Mouse (Mus musculus): ENCODE data around the gene Tnfaip8l2.

The Tnfaip8l2 gene

DNA sequence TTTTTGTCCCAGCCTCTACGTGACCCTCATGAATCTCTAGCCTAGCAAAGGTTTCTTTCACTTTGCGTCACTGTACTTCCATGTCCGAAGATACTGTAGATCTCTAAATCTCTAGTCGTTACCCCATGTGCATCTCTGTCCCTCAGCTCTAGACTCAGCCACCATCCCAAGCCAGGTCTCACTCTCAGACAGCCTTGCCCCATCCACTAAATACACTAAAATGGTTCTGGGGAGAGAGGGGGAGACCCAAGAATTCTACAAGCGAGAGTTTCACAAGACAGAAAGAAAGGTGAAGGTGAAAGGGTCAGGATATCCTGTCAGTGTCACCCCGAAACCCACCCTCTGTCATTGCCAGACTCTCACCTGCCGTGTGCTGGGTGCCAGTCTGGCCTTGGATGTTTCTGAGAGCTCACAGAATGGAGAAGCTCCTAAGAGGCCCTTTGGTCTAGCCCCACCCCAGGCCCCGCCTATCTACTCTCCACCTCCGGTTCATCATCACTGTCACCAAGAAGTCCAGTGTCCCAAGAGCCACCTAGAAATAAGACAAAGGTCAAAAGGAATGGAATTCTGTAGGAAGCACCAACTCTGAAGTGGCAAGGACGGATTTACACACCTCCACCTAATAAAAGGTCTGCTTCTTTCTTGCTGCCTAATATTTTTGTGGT, at the start of gene Tnfaip8l2:
TSS of gene Tnfaip8l2 (minus strand) at position 409 of the 665 bp plus-strand sequence.
- peak; percentile 50 to 58 for DNase-seq (ENCODE audit: low spot score in 2 of 2)

DNA sequence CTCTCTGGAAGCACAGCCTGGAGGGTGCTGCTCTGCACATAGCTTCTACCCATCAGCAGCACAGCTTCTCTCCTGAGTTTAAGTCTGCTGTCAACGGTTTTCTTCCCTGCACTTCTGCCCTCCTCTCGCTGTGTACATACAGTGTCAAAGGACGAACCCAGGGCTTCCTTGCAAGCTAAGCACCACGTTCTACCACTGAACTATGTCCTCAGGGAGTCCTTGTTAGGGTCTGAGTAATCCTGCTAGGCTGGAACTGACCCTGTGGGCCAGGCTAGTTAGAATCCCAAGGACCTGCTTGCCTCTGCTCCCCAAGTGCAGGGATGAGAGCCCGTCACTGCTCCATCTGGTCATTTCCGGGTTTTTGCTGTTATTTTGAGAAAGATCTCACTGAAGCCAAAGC, 44.7 kb upstream of the Tnfaip8l2 start:
- DNase-seq (ENCODE audit: low spot score in 2 of 2): no peak

DNA sequence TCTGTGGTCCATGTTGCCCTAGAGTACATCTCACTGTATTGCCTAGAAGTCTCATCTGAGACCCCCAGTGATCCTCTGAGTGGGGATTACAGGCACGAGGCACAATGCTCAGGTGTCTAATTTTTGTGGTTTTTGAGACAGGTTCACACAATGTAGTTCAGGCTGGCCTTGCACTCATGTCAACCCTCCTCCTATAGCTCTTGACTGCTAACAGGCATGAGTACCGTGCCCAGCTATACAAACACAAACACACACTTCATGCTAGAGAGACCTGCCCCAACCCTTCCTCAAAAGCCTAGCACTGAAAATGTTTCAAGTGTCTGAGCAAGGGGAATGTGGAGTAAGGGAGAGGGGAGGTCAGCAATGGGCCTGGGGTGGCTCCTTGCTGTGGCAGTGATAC, 43.9 kb upstream of the Tnfaip8l2 start:
- DNase-seq (ENCODE audit: low spot score in 2 of 2): no peak

DNA sequence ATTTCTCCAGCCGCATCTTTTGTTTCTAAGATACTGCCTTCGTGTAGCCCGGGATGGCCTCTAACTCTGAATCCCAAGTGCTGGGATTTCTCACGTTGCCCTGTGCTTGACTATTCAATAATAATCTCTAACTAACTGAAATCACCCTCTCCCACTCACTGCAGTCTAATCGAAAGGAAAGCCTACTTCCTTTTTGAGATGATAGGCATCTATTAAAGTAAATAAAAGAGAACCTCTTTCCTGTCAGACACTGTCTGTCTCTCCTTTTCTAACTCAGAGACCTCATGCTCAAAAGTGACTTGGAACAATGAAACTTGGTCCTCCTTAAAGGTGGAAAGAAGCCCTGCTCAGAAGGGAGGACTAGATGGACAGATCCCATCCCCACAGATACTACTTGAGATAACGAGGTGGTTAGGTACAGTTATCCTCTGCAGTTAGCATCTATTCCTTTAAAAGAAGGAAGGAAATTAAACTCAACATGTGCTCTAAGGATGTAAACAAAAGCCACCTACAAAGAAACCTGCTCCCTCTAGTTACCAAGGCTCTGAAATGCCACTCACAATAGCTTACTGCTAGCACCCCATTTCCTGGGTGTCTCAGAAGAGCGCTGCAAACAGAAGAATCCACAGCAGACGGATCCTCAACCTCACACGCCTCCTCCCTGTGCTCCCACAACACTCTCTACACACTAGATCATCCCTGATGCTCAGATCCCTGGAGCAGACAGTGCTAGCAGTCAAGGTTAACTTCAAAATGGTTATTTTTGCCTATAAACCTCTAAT, 42.8 kb upstream of the Tnfaip8l2 start:
- DNase-seq (ENCODE audit: low spot score in 2 of 2): no peak

DNA sequence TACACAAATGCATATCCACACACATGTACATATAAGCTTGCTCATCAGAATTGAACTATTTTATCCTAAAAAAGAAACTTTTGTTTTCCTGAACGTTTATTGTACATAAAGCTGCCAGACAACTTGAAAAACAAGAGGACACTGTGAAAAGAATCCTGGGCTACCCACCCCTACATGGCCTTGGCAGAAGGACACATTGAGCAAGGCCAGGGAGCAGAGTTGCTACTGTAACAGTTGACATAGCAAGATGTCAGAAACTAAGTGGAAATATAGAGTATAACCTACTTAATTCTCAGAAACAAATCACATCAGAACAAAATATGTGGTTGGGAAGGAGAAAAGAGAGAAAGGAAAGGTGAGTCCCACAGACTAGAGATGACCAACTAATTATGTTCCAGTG, 39.7 kb upstream of the Tnfaip8l2 start:
- DNase-seq (ENCODE audit: low spot score in 2 of 2): no peak

DNA sequence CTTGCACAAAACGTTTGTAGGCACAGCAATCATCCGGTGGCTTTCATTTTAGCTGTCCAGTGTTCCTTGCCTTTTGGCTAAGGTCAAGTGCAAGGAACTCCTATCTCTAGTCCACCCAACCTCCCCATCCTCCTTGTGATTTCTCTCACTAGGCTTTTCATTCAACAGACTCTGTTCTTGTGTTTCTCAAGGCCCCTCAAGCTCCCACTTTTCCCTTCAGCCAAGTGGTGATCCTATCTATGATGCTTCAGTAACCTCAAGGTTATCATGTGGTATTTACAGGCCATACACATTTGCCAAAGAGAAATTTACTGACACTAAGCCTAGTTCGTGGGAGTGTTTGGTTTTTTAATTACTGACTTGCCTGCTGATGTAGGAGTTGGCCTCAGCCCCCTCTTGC, 37.7 kb upstream of the Tnfaip8l2 start:
- DNase-seq (ENCODE audit: low spot score in 2 of 2): no peak

DNA sequence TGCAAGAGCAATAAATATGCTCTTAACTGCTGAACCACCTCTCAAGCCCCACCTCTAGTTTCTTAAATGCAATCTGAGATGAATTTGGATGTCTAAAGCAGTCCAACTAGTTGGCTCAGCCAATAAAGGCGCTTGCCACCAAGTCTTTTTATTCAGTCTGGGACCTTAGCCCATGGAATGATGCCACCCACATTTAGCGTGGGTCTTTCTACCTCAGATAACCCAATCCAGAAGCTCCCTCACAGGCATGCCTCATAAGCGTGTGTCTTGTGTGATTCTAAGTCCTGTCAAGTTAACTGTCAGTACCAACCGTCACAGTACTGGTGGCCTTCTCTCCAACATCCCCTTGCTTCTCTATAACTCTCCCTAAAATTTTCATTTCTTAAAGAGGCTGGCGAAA, 36.8 kb upstream of the Tnfaip8l2 start:
- no peak for DNase-seq (ENCODE audit: low spot score in 2 of 2)

DNA sequence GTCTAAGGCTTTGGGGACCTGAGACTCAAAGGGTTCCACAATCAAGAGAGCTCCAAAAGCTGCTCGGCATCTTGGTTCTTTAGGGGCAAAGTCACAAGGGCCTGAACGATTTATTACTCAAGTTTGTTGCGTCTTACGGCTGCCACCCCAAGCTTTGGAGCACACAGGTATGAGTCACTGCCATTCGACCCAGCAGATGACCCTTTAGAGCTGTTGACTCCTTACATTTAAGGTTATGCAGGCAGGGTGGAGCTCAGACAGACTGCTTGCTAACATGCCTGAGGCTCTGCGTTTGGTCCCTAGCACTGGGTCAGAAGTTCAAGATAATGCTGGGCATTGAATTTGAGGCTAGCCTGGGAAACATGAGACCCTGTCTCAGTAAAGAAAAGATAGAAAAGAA, 35.4 kb upstream of the Tnfaip8l2 start:
- no peak for DNase-seq (ENCODE audit: low spot score in 2 of 2)

DNA sequence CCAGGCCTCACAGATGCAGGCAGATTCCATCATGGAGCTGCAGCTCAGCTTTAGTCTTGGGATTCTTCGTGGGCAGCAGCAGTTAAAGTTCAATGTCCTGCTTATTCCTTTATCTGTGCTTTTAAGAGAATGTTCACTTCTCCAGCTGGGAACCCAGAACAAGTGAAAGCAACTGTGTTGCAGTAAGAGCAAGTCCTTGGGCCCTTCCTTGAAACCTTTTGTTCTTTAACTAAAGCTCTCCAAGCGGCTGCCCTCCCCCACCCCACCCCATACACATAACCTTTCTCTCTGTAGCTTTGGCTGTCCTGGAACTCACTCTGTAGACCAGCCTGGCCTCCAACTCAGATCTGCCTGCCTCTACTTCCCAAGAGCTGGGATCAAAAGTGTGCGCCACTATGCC, 34.3 kb upstream of the Tnfaip8l2 start:
- DNase-seq (ENCODE audit: low spot score in 2 of 2): no peak

DNA sequence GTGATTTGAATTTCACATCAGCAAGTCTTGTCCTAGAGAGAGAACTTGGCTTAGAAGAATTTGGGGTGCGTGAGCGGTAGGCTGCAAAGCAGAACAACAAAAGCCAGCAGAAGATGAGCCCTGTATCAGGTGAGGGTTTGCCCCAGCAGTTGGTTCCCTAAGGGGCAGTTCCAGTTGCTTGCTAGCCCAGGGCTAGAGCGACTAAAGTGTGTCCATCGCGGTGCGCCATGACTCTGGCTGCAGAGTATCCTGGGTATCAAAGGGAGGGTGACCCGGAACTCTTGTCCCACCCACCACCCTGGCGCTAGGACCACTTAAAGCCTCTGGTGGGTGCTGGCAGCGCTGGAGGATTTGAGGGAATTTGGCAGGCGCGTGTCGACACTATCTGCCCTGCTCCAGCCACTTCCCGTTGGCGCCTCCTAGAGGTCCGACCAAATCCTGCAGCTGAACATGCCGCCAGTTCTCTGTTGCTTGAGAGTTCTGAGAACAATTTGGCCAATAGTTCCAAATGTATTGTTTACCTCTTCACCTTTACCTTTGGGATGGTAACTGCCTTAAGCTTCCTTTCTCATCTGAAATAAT, 31.9 kb upstream of the Tnfaip8l2 start:
- DNase-seq (ENCODE audit: low spot score in 2 of 2): peak; percentile 72 to 83

DNA sequence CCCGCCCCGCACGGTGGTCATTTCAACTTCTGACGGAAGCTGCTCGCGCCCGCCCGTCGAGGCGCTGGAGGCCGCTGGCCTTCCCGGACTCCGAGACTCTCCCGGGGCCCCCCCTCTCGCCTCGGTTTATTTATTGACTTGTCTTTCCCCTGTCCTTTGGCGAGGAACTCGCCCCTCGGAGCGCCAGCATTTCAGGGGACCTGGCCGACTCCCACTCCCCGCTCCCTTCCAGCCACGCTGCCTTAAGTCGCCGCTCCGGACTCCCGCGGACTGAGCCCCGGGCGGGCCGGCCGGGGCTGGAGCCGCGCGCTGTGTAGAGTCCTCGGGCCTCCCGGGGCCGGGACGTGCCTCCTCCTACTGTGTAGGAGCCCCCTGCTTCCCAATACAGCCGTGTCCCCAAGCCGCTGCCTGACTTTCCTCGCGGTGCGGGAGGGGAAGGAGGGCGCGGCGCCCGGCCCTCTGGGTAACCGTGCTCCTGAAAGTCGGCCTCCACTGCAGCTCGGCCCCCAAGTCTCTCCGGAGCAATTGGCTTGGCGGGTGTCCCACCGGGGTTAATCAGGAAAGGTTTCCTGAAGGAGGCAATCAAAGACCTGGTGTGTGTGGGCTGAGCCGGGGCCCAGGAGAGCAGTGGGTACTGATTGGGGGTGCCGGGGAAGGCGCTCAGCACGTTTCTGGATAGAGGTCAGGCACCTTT, 31.2 kb upstream of the Tnfaip8l2 start:
- no peak for DNase-seq (ENCODE audit: low spot score in 2 of 2)

DNA sequence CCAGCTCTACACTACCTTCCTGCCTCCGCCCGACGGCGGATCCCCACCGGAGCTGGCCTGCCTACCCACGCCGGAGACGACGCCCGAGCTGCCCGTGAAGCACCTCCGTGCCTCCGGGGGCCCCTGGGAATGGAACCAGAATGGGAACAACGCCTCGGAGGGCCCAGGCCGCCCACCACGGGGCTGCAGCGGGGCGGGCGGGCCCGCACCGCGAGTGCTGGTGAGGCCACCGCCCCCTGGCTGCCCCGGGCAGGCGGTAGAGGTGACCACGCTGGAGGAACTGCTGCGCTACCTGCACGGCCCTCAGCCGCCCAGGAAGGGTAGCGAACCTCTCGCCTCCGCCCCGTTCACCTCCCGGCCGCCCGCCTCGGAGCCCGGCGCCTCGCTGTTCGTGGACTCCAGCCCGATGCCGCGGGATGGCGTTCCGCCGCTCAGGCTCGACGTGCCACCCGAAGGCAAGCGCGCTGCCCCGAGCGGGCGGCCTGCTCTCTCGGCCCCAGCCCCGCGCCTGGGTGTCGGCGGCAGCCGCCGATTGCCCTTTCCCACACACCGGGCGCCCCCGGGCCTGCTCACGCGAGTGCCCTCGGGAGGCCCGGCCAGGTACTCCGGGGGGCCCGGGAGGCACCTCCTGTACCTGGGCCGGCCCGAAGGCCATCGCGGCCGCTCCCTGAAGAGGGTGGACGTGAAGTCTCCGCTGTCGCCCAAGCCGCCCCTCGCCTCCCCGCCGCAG, 30.5 kb upstream of the Tnfaip8l2 start:
- DNase-seq (ENCODE audit: low spot score in 2 of 2): no peak

DNA sequence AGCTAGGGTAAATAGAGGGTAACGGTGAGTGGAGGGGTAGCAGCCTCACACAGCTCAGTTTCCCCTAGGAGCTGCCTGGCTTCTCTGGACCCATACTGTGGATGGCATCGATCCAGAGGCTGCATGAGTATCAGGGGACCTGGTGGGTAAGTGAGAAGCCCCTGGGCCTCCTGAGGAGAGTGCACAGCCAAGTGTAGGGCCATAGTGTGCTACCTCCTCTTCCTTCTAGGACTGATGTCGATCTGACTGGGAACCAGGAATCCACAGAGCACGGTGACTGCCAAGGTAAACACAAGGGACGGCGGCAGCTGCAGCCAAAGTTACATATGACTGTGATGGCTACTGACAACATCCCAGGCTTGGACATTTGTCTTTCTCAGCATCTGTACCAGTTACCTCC, 28.9 kb upstream of the Tnfaip8l2 start:
- DNase-seq (ENCODE audit: low spot score in 2 of 2): no peak

DNA sequence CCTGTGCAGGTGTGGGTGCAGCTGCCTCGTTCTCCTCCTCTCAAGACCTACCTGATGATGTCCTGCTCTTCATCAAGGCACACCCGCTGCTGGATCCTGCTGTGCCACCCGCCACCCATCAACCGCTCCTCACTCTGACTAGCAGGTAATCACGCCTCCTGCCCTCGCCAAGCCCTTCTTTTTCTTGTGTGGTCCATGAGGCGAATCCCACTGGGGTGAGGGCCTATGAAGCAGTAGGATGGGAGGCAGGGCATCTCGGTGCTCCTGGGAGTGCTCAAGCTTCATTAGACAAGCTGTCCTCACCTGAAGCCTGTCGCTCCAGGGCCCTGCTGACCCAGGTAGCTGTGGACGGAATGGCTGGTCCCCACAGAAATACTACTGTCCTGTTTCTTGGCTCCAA, 27.8 kb upstream of the Tnfaip8l2 start:
- DNase-seq (ENCODE audit: low spot score in 2 of 2): no peak

DNA sequence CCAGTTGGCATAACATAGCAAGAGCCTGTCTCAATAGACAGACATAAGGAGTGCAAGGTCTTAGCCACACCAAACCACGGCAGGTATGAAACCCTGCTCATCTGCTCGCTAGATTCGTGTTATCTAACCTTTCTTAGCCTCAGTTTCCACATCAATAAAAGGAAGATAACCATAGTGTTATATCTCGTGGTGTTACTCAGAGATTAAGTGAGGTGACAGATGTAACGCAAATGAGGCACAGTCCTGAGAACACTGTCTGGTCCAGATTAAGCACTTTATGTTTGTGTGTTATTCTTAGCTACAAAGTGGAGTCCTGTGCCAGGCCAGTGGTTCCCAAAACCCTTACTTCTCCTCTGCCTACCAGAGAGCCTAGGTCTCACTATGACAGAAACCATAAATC, 22.7 kb upstream of the Tnfaip8l2 start:
- DNase-seq (ENCODE audit: low spot score in 2 of 2): no peak

DNA sequence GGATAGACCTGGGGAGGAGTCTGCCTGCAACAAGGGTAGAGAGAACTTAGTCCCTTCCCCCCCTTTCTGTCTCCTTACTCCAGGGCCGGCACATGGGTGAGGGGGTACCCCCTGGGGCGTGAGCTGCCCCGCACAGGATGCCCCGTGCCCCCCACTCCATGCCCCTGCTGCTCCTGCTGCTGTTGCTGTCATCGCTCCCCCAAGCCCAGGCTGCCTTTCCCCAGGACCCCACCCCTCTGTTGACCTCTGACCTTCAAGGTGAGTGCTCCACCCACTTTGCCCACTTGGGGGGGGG, 22.0 kb upstream of the Tnfaip8l2 start:
- DNase-seq (ENCODE audit: low spot score in 2 of 2): no peak

DNA sequence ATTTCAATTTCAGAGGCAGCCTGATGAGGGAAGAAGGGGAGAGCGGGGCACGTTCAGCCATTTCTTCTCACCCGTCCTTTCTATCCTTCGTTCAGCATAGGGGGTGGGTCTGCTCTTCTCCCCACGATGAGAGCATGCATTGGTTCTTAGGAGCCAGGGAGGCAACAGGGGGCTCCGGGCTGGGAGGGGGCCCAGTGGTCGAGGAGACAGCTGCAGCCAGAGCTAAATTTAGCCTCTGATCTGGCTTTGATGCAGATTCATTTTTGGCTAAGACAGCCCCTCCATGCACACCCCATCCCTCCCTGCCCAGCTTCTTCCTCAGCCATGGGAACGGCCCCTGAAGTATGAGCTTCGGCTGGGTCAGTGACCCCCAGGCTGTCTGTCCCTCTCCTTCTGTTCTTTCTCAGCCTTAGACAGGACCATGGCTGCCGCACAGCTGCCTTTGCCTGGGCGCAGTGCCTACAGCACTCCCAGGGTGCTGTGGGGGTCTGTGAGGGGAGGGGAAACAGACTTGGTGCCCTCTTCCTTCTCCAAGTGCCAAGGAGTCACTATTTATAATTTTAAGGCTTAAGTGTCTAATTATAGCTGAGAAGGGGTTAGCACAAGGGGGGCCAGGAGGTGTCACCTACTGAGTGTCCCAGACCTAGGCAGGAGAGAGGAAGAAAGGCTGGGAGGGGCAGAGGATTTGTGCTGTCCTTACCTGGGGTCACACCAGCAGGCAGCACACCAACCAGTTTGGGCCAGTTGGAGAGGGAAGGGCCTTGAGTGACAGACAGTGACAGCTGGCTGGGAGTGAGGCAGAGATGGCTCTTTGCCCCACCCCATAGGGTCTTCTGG, 21.5 kb upstream of the Tnfaip8l2 start:
- DNase-seq (ENCODE audit: low spot score in 2 of 2): no peak

DNA sequence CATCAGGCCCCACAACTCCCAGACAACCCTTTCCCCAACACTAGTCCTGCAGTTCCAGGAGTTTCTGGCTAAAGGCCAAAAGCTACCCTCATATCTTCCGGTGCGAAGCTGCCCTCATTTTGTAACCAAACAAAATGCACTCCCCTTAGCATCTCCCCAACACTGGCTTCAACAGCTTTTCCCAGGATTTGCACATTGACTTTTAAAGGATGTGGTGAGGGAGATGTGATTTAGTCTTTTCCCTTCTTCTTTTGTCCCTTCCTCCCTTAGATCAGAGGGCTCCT, 20.1 kb upstream of the Tnfaip8l2 start:
- no peak for DNase-seq (ENCODE audit: low spot score in 2 of 2)

DNA sequence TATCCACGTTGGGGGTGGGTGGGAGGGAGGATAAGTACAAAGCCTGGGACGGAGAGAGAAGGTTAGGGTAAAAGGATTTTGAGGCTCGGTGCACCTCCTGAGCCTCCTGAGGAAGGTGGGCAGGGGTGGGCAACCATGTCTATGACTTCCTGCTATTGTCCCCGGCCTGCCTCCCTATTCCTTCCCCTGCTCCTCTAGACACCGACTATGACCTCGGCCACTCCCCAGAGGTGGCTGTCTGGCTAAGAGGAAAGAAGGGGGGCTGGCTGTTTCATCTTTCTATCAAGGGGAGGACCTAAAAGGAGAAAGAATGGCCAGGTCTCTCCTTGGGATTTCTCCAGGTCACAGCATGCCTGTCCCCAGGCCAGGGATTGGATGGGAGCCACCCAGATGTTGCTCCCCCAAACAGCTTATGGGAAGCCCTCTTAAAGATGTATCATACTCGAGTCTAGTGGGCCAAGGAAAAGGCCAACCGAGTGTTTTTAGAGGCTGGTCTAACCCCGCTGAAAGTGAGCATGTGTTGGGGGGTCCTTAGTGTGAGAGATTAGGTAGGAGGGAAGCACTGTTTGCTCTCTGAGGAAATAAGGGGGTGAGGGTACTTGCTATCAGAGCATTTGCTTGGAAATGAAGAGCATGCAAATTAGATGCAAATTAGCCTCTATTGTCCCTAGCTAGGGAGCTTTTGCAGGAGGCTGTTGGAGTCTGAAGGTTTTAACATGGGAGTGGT, 19.6 kb upstream of the Tnfaip8l2 start:
- DNase-seq (ENCODE audit: low spot score in 2 of 2): no peak

DNA sequence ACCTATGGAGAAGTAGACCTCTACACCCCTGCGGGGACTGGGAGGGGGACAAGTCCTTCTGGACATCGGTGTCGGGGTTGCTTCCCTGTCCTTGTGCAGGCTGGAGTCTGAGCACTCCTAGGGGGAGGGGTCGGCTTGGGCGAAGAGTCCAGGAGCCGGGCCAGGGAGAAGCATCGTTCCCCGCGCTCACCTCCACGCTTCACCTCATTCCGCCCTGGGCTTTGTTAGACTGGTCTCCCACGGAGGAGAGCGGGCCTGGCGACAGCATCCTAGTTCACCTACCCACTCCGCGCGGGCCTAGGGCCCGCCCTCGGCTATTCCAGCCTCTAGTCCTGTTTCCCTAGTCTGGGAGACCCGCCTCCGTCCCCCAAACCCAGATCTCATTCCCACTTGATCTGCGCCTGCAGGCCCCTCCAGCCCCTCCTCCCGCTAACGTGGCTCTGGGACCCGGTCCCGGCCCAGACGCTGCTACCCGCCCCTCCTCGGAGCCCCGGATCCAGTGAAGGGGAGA, 18.9 kb upstream of the Tnfaip8l2 start:
- no peak for DNase-seq (ENCODE audit: low spot score in 2 of 2)

Data from spleen, postnatal 14 days (tissue).